Mouse (Mus musculus) heart, postnatal 4 days (tissue): ENCODE data around the gene Ubl5. TPM values are rescaled to one million over a fixed set of nuclear protein-coding genes. Genes with fewer than 3 reads are reported as not detected.
A peak's percentile ranks its signal among the peaks of the same experiment; 100 is the strongest.
"Not testable (repeated sequence)": the region's sequence is repeated elsewhere in the genome, so short reads cannot be mapped to it uniquely, and the experiment has no call there.

ENCODE experiments used
- DNase-seq: peaks from one replicate; pipeline ENCODE4 v3.0.0; 2021
- total RNA-seq, 2 experiments: library from RNA; stranded (reverse); gene quantifications; 2 replicates each; pipeline ENCODE4 v1.2.3; 2021

Gene Ubl5
- total RNA-seq, 2 experiments from 2014 or later = 213 to 225 TPM

DNA sequence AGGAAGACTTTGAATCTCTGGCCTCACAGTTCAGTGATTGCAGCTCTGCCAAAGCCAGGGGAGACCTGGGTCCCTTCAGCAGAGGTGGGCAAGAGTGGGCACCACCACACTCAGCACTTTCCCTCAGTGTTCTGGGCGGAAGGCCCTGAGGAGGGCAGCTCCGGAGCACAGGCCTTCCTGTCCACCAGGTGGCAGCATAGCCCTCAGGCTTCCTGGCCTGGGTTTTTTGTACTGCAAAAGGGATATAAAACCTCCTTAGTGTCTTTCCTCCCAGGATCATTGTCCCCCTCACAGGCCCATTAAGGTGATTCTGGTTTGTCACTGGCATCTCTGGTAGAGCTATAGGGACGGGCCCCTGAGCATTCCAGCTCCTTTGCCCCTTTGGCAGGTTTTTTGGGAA is 19.6 kb downstream of the Ubl5 start:
- DNase-seq = peak; percentile 83

GRCm38 (mm10) chr9:20662874-20663273 is 20.2 kb downstream of the Ubl5 start:
- no peak for DNase-seq

DNA sequence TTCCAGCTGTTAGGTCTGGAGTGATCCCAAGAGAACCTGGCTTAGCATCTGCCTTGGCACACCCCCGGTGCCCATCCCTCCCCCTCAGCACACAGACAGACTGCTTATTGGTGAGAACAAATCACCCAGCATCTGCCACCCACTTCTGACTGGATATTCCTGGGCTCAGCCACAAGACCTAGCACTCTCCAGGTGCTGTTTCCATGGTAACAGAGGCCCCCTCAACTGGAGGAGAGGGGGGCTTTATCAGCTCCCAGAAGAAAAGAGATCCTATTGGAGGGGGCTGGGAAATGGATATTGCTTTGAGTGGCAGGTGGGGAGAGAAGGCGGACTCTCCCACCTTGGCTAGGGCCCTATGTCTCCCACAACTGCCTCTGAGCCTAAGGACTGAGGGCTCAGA is 21.3 kb downstream of the Ubl5 start:
- no peak for DNase-seq

DNA sequence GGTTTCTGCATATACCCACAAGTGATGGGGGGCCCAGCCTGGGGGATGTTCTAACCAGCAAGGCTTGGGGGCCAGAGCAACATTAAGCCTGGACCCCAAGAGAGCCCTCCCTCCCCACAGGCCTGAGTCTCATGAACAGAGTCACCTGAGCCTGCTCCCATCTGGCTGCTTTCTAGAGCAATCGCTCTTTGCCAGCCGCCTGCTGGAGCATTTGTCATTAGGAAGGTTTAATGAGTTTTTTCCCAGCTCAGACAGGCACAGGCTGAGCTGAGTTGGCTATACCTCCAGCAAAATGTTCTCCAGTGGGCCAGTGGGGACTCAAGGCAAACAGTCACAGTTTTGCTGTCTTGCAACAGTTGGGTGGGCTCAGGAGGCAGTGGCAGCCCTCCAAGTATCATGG is 21.7 kb downstream of the Ubl5 start:
- no peak for DNase-seq

DNA sequence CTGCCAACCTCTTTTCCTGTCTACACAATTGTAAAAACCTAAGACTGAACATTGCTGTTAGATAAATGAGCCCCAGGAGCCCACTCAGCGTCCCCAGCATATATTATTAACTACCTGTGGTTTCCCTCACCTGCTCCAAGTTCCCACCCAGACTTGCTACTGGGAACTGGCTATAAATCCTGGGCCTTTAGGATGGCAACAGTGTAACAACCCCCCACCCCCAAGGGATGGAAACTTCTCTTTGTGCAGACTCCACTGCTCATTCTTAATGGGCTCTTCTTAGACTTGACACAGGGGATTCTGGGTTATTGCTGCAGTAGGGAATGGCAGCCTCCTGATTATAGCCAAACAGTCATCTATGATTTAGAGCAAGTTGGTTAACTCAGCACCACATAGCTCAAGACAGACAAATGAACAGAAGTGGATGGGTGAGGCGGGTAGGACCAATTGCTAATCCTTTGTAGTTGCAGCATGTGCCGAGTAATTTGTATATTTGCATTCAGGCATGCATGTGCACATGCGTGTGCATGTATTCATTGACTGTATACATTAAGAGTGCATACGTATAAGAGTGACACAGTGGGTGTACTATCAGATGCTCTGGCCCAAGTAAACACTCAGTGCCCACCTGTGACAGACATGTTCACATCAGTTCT is 22.4 kb downstream of the Ubl5 start:
- DNase-seq = no peak

DNA sequence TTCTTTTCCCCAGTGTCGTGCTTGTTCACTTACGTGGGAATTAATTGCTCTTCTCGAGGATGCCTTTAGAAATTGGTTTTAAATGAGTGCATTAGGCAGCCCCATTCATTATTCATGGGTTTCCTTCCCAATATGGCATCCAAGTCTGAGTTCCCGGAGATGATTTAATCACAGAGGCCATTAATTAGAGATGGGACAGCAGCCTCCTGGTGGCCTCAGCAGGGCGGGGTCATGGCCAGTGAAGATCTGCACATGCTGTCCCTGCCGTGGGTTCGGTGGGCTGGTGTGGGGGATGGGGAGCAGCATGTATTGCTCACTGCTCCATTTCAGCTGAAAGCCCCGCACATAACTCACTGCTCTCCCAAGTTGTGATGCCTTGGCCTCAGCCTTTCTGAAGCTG is 23.2 kb downstream of the Ubl5 start:
- no peak for DNase-seq

- no peak for DNase-seq
These were observed 23.9 kb downstream of the Ubl5 start for GRCm38 (mm10) chr9:20666510-20667034.

GRCm38 (mm10) chr9:20668065-20668464 is 25.4 kb downstream of the Ubl5 start:
- no peak for DNase-seq

GRCm38 (mm10) chr9:20672047-20672446 is 29.4 kb downstream of the Ubl5 start:
- no peak for DNase-seq

GRCm38 (mm10) chr9:20677892-20678291 is 35.2 kb downstream of the Ubl5 start:
- DNase-seq = no peak

DNA sequence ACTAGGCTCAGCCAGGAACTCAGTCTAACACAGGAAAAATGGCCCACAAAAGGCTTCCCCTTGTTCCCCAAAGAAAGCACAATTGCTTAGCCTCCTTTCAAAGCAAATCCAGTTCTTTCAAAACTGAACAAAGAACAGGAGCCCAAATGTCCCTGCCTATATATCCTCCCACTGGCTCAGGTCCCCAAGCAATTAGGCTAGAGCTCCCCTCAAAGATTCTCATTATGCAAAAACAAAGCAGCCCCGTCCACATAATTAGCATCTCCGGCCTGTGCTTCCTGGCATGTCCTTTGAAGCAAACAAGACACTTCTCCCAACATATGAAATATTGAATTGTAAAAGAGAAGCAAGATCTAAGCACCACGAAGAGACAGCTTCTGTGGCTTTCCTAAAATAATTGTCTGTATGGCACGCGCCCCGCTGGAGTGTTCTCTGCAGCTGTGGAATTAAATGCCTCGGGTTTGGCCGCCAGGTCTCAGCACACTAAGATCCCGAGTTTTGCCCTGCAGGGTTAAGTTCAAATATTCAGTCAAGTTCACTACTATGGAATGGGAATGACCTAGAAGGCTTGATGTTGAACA is 37.8 kb downstream of the Ubl5 start:
- DNase-seq = no peak

DNA sequence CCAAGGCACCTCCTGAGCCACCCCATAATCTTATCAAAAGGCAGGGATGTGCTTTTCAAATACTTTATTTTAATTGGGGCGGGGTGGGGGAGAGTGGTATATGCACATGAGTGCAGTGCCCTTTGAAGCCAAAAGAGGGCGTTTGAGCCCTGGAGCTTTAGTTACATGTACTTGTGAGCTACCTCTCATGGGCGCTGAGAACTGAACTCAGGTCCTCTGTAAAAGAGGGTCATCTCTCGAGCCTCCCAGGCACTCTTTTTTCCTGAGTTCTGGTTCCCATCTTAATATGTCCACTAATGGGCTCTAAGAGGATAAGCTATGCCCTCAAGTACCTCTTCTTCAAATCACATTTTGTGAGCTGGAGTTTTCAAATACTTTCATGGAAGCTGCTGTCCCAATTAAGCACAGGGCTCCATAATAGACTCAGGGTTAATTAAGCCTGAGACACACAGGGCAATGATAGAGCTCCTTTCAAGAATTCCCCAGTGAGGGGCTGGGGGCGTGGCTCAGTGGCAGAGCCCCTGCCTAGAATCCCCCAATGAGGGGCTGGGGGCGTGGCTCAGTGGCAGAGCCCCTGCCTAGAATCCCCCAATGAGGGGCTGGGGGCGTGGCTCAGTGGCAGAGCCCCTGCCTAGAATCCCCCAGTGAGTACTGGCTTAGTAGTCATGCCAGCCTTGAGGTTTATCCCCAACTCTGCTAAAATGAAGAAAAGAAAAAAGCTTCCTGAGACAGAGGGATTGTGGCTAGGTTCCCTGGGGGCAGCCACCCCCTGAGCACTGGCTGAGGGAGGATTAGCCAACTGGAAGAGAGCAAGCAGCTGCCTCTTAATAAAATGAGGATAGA is 39.1 kb downstream of the Ubl5 start:
- DNase-seq = no peak

- DNase-seq = no peak
These were observed 39.7 kb downstream of the Ubl5 start for GRCm38 (mm10) chr9:20682389-20682722.

GRCm38 (mm10) chr9:20685081-20685861 is 42.6 kb downstream of the Ubl5 start:
- DNase-seq = no peak

GRCm38 (mm10) chr9:20689403-20689802 is 46.7 kb downstream of the Ubl5 start:
- DNase-seq = no peak

- DNase-seq = peak; percentile 27
These were observed 47.2 kb downstream of the Ubl5 start for GRCm38 (mm10) chr9:20689913-20690312.

- not testable (repeated sequence) for DNase-seq
These were observed 47.8 kb downstream of the Ubl5 start for GRCm38 (mm10) chr9:20690449-20690848.

DNA sequence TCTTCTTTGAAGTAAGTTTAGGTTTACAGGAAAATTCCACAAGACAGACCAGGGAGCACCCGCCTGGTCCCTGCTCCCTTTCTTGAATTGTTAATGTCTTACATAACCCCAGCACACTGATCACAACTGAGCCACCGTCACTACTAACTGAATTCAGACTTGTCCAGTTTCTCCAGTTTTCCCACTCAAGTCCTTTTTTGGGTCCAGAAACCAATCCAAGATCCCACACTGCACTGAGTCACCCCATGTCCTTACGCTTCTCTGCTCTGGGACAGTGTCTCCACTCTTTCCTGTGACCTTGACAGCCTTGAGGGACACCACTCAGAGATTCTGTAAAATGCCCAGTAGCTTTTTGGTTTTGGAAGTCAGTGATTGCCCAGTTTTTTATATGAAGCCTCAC is 50.2 kb downstream of the Ubl5 start:
- DNase-seq = no peak

DNA sequence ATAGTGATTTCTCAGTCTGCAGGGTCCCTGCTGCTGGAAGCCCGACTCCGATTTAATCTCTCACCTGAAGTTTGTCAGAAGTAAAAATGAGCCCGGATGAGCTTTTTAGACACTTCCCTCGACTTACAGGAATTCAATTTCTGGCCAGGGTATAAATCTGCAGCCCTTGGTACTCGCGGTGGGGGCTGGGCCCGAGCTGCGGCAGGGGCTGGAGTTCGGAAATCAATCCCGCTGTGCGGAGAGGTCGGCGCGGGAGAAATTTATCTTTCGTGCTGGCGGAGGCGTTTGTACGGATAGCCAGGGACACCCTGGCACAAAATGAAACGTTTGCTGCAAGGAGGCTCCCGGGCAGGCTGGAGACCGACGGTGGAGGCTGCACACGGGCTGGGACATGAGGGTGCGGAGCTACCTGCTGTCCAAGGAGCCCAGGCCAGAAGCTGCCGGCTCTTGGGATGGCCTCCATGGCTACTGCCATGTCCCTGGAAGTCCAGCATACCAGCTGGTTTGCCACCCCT is 52.1 kb downstream of the Ubl5 start:
- DNase-seq = peak; percentile 11

DNA sequence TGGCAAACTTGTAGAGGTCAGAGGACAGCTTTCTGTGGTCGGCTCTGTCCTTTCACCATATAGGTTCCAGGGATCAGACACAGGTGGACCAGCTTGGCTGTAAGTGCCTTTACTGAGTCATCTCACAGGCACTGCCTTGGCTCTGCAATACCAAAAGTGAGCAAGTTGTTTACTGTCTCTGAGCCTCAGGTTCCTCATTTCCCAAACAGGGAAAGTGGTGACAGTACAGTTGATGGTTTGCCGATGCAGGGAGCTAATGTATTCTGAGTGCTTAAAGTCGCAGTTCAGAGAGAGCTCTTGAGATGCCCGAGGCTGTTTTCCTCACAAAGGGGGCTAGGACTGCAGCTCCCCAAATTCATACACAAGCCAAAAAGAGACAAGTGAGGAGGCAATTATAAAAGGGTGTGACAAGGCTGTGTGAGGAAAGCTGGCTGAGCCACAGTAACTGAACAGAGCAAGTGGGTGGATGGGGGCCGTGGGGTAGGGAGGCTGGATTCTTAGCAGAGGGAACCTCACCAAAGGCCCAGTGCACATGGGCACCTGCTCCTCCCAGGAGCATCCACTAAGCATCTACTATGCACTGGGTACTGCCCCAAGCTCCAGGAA is 53.5 kb downstream of the Ubl5 start:
- no peak for DNase-seq
